In genomic region chr14:45455651-45456501, GRCm38 (mm10) we compare ENCODE assay signal across 8 mouse cellular contexts. TPM values are rescaled to one million over a fixed set of nuclear protein-coding genes. Genes with fewer than 3 reads are reported as not detected.
DNase-seq lines count a peak whose midpoint lies in the region; ATAC-seq and TF ChIP-seq lines count a peak whose summit lies in the region.

No protein-coding gene starts in this region.

- H3K27ac ChIP-seq in kidney, embryonic 15.5 days, result peak overlapping the region; percentile 49
- peak overlapping the region; percentile 24; the same call in 1 of the 2 replicates for H3K27ac ChIP-seq in liver, embryonic 15.5 days (replicated peaks)
- H3K27ac ChIP-seq in thymus, adult 2 months (ENCODE audit: control insufficient read depth, insufficient read depth, low read length), result no peak overlapping the region

- H3K9ac ChIP-seq in kidney, embryonic 15.5 days, result no peak overlapping the region
- H3K9ac ChIP-seq in liver, embryonic 15.5 days, result no peak overlapping the region

- H3K9me3 ChIP-seq in kidney, embryonic 15.5 days (replicated peaks), result no peaks in the 10 kb centered on the region
- H3K9me3 ChIP-seq in liver, embryonic 15.5 days (replicated peaks), result no peaks in the 10 kb centered on the region

- TF ChIP-seq CTCF in thymus, adult 2 months (IDR thresholded peaks at IDR 0.05; ENCODE audit: borderline replicate concordance, control insufficient read depth, extremely low read depth, insufficient read depth, low read length, poor library complexity), result no peak

- no peaks in the 10 kb centered on the region for H3K27me3 ChIP-seq in kidney, embryonic 15.5 days
- H3K27me3 ChIP-seq in liver, embryonic 15.5 days, result no peaks in the 10 kb centered on the region
- H3K27me3 ChIP-seq in thymus, adult 2 months (ENCODE audit: control insufficient read depth, insufficient read depth, low read length), result no peaks in the 10 kb centered on the region

- no peak overlapping the region for H3K4me2 ChIP-seq in kidney, embryonic 15.5 days
- H3K4me2 ChIP-seq in liver, embryonic 15.5 days, result no peak overlapping the region

- no peak for TF ChIP-seq POLR2A in thymus, adult 2 months (IDR thresholded peaks at IDR 0.05; ENCODE audit: control insufficient read depth, extremely low read depth, insufficient read depth, low read length, poor library complexity)

- H3K36me3 ChIP-seq in kidney, embryonic 15.5 days, result peaks cover 34% of the 10 kb centered on the region
- H3K36me3 ChIP-seq in liver, embryonic 15.5 days (replicated peaks), result peaks cover 4% of the 10 kb centered on the region; the same call in 1 of the 2 replicates
- no peaks in the 10 kb centered on the region for H3K36me3 ChIP-seq in thymus, adult 2 months (ENCODE audit: control insufficient read depth, insufficient read depth, low read length)

- no peak for ATAC-seq in kidney, embryonic 15.5 days (replicated peaks; ENCODE audit: low FRiP score)
- no peak for ATAC-seq in liver, embryonic 15.5 days (ENCODE audit: insufficient read depth)

- no peak overlapping the region for H3K4me3 ChIP-seq in kidney, embryonic 15.5 days (replicated peaks)
- H3K4me3 ChIP-seq in liver, embryonic 15.5 days (replicated peaks), result no peak overlapping the region
- no peak overlapping the region for H3K4me3 ChIP-seq in thymus, adult 2 months (ENCODE audit: control insufficient read depth, insufficient read depth, low read length)

- no peak for DNase-seq in kidney, adult 18-20 months
- peak; percentile 89 for DNase-seq in adipocyte (ENCODE audit: low spot score)
- peak; percentile 56 for DNase-seq in heart, adult 8-10 months (ENCODE audit: low spot score)
- no peak for DNase-seq in thymus, adult 2 months
- DNase-seq in adrenal gland, postnatal 4 days (ENCODE audit: low spot score in 2 of 2), result no peak
- DNase-seq in urinary bladder, postnatal 25 days (ENCODE audit: low spot score), result no peak

- 68% methylated on average over 12 of the region's 12 CpGs for WGBS in kidney, embryonic 15.5 days
- 55% methylated on average over 12 of the region's 12 CpGs for WGBS in liver, embryonic 15.5 days (ENCODE audit: insufficient replicate concordance)
- WGBS in thymus, adult 2 months, result 83% methylated on average over 12 of the region's 12 CpGs

- peaks cover 53% of the 10 kb centered on the region for H3K4me1 ChIP-seq in kidney, embryonic 15.5 days
- peaks cover 35% of the 10 kb centered on the region for H3K4me1 ChIP-seq in liver, embryonic 15.5 days (replicated peaks)
- H3K4me1 ChIP-seq in thymus, adult 2 months (replicated peaks; ENCODE audit: control insufficient read depth, insufficient read depth, low read length), result no peaks in the 10 kb centered on the region

RNA-seq across cellular contexts. Expression of gene Gnpnat1, which starts 51.2 kb away (rescaled TPM):
- polyA plus RNA-seq in kidney, embryonic 15.5 days (2015; fragmentation: Nextera tagmentation; extraction: Ambion mirVana), result 55.6 and 60.2 TPM in 2 replicates
- total RNA-seq in heart, adult 8-10 months (2022), result 10 to 100 TPM; 11.5 to 13.3 (median 12.3) TPM
- polyA plus RNA-seq in liver, embryonic 15.5 days (2015; fragmentation: Nextera tagmentation; extraction: Ambion mirVana), result 25.2 and 30.2 TPM in 2 replicates
- polyA plus RNA-seq in thymus, adult 2 months (2012; rRNA removed), result 3.6 and 4.0 TPM in 2 replicates
- total RNA-seq in adrenal gland, postnatal 4 days (2021), result 10 to 100 TPM; 30.7 to 31.5 TPM

Comparison
In these comparisons a context has a peak if more than half of its experiments do, and no peak if none do; other contexts are left out.
1. DNase-seq: peak in adipocyte (single experiment) and heart, adult 8-10 months (single experiment); none in kidney, adult 18-20 months (single experiment), thymus, adult 2 months (single experiment), adrenal gland, postnatal 4 days (0 of 2) and urinary bladder, postnatal 25 days (single experiment).